Mouse (Mus musculus): ENCODE measurements around the gene Nr3c2.

Nr3c2 gene

GRCm38 (mm10) chr8:76899411-76900154 lies at the start of gene Nr3c2:
Gene Nr3c2 (plus strand): TSS chr8:76899442.
- peak; percentile 27 to 34 for DNase-seq

GRCm38 (mm10) chr8:76858534-76858933 lies 40.7 kb upstream of the Nr3c2 start:
- DNase-seq: no peak

- no peak for DNase-seq
Observed at GRCm38 (mm10) chr8:76859709-76860108, 39.5 kb upstream of the Nr3c2 start.

- DNase-seq: no peak
Observed at GRCm38 (mm10) chr8:76863066-76863465, 36.2 kb upstream of the Nr3c2 start.

GRCm38 (mm10) chr8:76876809-76877208 lies 22.4 kb upstream of the Nr3c2 start:
- no peak for DNase-seq

- DNase-seq: no peak
Observed at GRCm38 (mm10) chr8:76897050-76897449, 2.2 kb upstream of the Nr3c2 start.

GRCm38 (mm10) chr8:76898721-76899410 lies 376 bp upstream of the Nr3c2 start:
- DNase-seq: peak; percentile 62 to 69

GRCm38 (mm10) chr8:76900155-76901141 lies 1.2 kb downstream of the Nr3c2 start:
- peak; percentile 38 to 49 for DNase-seq

GRCm38 (mm10) chr8:76901430-76902204 lies 2.4 kb downstream of the Nr3c2 start:
- DNase-seq: peak; percentile 98 to 99

GRCm38 (mm10) chr8:76902205-76903078 lies 3.2 kb downstream of the Nr3c2 start:
- peak in 1 of 2 experiments; percentile 18 for DNase-seq

GRCm38 (mm10) chr8:76911206-76911605 lies 12.0 kb downstream of the Nr3c2 start:
- no peak for DNase-seq

GRCm38 (mm10) chr8:76912678-76913077 lies 13.4 kb downstream of the Nr3c2 start:
- DNase-seq: peak in 1 of 2 experiments; percentile 23

- no peak for DNase-seq
Observed at GRCm38 (mm10) chr8:76913207-76913606, 14.0 kb downstream of the Nr3c2 start.

GRCm38 (mm10) chr8:76915260-76915659 lies 16.0 kb downstream of the Nr3c2 start:
- no peak for DNase-seq

GRCm38 (mm10) chr8:76919546-76919945 lies 20.3 kb downstream of the Nr3c2 start:
- no peak for DNase-seq

- DNase-seq: no peak
Observed at GRCm38 (mm10) chr8:76924150-76924549, 24.9 kb downstream of the Nr3c2 start.

- no peak for DNase-seq
Observed at GRCm38 (mm10) chr8:76928326-76928725, 29.1 kb downstream of the Nr3c2 start.

GRCm38 (mm10) chr8:76928808-76929207 lies 29.6 kb downstream of the Nr3c2 start:
- DNase-seq: no peak

GRCm38 (mm10) chr8:76965046-76965445 lies 65.8 kb downstream of the Nr3c2 start:
- no peak for DNase-seq

- no peak for DNase-seq
Observed at GRCm38 (mm10) chr8:76971187-76971586, 71.9 kb downstream of the Nr3c2 start.

GRCm38 (mm10) chr8:76971761-76972404 lies 72.6 kb downstream of the Nr3c2 start:
- DNase-seq: no peak

Data from kidney, adult 8-10 months (tissue).